Mouse (Mus musculus) megakaryocyte, embryonic 14.5 days (primary cell): Measurements from ENCODE around the gene Zbtb9. TPM values are rescaled to one million over a fixed set of nuclear protein-coding genes. Genes with fewer than 3 reads are reported as not detected.

Experiments used
- H3K27me3 ChIP-seq: replicated peaks from 2 replicates; pipeline ENCODE3; 2012; ENCODE audit warnings: inconsistent platforms
- H3K36me3 ChIP-seq: replicated peaks from 2 replicates; pipeline ENCODE3; 2012; ENCODE audit warnings: low read length, inconsistent platforms, mixed read lengths
- H3K4me1 ChIP-seq: 2 replicates; pipeline ENCODE4 v1.6.1; 2012; ENCODE audit warnings: inconsistent platforms
- H3K4me3 ChIP-seq: replicated peaks from 2 replicates; pipeline ENCODE3; 2012; ENCODE audit warnings: moderate library complexity, mild to moderate bottlenecking, inconsistent platforms
- H3K9me3 ChIP-seq: 2 replicates; pipeline ENCODE4 v1.6.1; 2012; ENCODE audit warnings: inconsistent platforms
- FLI1 ChIP-seq: IDR thresholded peaks from 2 replicates; pipeline ENCODE4 v1.6.1; 2012; ENCODE audit warnings: low read length, inconsistent platforms, mixed read lengths
- GATA1 ChIP-seq: IDR thresholded peaks from 3 replicates; pipeline ENCODE4 v1.6.1; 2012; ENCODE audit warnings: mixed read lengths, low read length, inconsistent platforms, borderline replicate concordance
- polyA plus RNA-seq: library from polyadenylated mRNA; stranded (reverse); fragments of >175 nt; gene quantifications from 2 replicates; pipeline ENCODE4 v1.2.3, GENCODE M21; 2012; ENCODE audit warnings: low replicate concordance; ENCODE audit not compliant: insufficient read depth

The Zbtb9 gene
- polyA plus RNA-seq, 1 experiment, result 2.3 TPM

DNA sequence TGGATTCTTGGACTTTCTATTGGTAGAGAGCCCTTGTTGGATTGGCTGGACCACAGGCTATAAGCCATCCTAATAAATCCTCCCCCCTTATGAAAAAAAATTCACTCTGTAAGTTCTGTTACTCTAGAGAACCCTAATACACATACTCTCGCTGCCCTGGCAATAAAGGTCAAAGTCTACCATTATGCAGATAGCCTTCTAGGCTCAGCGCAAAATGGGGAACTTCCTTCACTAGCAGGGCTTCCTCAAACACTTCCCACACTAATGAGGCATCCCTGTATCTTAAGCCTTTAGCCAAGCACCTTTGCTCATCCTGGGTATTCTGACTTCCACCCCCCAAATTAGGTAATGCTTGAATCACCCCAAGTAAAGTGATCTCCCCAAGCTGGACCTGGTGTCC is 35.3 kb downstream of the Zbtb9 start:
- Histone ChIP-seq H3K36me3 (no peaks in the 10 kb centered on the region), H3K4me3 (no peak overlapping the region), H3K4me1 (peaks cover 38% of the 10 kb centered on the region), H3K27me3 (peaks cover 15% of the 10 kb centered on the region), H3K9me3 (peaks cover 6% of the 10 kb centered on the region; the same call in 1 of the 2 replicates)
- TF ChIP-seq FLI1 (no peak), GATA1 (no peak)

DNA sequence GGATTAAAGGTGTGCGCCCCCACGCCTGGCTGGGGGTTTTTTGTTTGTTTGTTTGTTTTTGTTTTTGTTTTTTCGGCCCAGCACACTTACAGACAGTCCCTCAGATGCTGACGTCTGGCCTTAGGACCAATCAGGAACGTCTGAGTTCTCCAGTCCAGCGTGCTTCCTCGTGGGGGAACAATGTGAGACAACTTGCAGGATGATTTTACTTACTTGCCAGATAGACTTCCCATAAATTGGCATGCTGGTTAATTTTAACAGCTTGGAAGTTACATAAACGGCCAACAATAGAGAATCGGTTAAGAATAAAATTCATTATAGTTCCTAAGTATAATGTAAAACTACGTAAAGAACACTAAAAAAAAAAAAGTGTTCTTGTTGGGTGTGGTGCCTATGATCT is 38.2 kb downstream of the Zbtb9 start:
- H3K36me3 ChIP-seq, result no peaks in the 10 kb centered on the region
- no peak overlapping the region for H3K4me3 ChIP-seq
- peaks cover 8% of the 10 kb centered on the region for H3K27me3 ChIP-seq
- TF ChIP-seq FLI1 (no peak), GATA1 (no peak)
- no peaks in the 10 kb centered on the region for H3K9me3 ChIP-seq
- peaks cover 31% of the 10 kb centered on the region for H3K4me1 ChIP-seq

DNA sequence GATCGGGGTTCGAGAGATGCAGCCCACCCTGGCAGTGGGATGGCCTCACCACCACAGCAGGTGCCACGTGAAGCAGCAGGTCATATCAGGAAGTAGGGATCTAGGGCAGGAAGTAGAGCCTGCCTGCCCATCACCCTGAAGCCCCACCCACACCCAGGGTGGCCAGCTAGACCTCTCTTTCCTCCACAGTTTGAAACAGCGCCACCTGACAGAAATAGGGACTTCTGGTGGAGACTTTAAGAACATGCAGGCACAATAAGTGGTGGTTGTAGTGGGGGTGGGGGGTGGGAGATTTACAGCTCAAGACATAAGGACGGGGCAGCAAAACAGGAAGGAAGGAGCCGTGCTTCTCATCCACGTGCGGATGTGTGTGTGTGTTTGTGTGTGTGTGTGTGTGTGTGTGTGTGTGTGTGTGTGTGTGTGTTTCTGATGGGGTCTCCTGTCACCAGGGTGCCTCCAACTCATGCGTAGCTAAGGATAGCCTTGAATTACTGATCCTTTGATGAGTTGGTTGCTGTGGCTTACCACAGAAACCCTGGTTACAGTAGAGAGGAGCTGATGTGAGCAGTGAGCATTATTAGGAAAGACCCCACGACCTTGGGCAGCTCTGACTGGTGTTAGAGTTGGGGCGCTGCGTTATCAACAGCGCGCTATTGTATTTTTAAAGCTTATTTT is 39.2 kb downstream of the Zbtb9 start:
- TF ChIP-seq GATA1 (no peak), FLI1 (no peak)
- H3K27me3 ChIP-seq, result peaks cover 8% of the 10 kb centered on the region
- peak overlapping the region; percentile 85 for H3K4me3 ChIP-seq

DNA sequence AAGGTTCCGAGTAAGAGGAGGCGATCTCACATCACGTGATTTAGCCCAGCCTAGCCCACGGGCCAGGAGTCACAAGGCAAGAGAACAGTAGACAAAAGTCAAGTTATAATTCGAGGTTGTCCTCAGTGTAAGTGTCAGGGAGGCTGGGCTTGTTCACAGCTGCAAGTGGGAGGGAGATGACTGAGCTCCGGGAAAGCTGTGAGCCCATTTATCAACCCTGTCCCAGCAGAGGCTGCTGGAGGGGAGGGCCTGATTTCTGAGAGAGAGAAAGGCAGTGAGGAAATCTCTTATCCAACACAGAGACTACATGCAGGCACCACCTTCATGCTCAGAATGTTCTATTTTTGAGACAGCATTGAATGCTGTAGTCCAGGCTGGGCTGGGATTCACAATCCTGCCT is 39.9 kb downstream of the Zbtb9 start:
- peaks cover 8% of the 10 kb centered on the region for H3K27me3 ChIP-seq
- no peaks in the 10 kb centered on the region for H3K36me3 ChIP-seq
- TF ChIP-seq FLI1 (no peak), GATA1 (no peak)
- no peaks in the 10 kb centered on the region for H3K9me3 ChIP-seq
- H3K4me3 ChIP-seq, result no peak overlapping the region
- peaks cover 29% of the 10 kb centered on the region for H3K4me1 ChIP-seq

More for the DNA sequence above, 39.2 kb downstream of the Zbtb9 start:
- Histone ChIP-seq H3K36me3 (no peaks in the 10 kb centered on the region), H3K4me1 (peaks cover 24% of the 10 kb centered on the region), H3K9me3 (no peaks in the 10 kb centered on the region)

DNA sequence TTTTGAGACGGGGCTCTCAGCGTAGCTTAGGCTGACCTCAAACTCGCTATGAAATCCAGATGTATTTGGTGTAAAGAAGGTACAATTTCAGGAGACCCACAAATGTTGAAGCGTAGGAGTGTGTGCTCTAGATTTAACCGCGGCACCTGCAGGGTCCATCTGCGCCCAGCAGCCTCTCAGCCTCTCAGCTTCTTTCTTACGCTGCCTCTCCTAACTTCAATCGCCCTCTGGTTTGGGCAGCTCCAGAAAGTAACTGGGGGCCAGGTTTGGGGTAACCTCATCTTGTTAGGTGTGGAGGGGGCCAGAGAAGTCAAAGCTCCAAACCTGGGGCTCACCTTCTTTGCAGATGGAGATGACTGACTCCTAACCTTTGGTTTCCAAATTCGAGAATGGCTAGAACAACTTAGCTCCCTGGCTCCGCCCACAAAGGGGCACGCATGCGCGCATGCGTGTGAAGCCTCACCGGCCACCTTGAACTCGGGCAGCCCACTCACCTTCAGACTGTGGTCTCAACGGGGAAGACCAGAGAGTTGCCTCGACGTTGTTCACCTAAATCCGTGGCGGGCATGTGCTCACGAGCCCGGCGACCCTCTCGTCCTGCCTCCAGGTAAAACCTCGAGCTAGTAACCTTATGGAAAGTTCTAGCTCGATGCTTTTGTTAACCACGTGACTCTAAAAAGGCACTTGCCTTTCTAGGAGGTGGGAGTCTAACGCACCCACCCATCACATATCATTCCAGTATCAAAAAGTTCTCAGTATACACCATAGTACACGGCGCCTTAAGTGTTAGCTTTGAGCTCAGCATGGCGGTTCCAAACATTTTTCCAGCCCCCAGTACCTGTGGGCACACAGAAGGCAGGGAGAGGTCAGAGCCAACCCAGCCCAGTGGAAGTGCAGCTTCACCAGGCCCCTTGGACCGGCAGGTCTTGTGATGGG is 44.9 kb downstream of the Zbtb9 start:
- Histone ChIP-seq H3K4me1 (peaks cover 21% of the 10 kb centered on the region), H3K4me3 (peak overlapping the region; percentile 94), H3K9me3 (no peaks in the 10 kb centered on the region), H3K27me3 (no peaks in the 10 kb centered on the region), H3K36me3 (peaks cover 35% of the 10 kb centered on the region)
- TF ChIP-seq GATA1 (no peak), FLI1 (no peak)

DNA sequence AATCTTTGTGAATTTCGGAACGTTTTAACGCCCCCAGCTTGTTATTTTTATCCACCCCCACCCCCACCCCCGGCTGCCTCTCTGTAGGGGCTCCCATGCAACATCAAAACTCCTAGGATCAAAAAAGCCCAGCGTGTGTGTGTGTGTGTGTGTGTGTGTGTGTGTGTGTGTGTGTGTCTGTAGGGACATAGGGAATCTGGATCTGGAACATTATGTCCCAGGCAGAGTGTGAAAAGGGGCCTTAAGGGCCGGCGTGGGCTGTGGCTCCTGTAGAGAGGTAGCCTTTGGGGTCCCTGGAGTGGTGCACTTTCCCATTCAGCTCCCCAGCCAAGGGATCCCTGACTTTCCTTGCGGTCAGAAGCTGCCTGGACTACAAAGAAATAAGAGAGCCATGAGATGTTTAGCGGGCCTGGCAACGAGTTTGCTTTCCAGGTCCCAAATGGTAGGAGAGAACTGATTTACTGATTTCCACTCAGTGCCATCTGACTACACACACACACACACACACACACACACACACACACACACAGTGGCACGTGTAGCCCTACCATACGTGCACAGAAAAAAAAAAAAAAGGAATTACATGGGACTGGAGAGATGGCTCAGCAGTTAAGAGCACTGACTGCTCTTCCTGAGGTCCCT is 45.7 kb downstream of the Zbtb9 start:
- Histone ChIP-seq H3K9me3 (no peaks in the 10 kb centered on the region), H3K4me3 (peak overlapping the region; percentile 94), H3K27me3 (no peaks in the 10 kb centered on the region), H3K36me3 (peaks cover 43% of the 10 kb centered on the region), H3K4me1 (peaks cover 21% of the 10 kb centered on the region)
- TF ChIP-seq FLI1 (no peak), GATA1 (no peak)

DNA sequence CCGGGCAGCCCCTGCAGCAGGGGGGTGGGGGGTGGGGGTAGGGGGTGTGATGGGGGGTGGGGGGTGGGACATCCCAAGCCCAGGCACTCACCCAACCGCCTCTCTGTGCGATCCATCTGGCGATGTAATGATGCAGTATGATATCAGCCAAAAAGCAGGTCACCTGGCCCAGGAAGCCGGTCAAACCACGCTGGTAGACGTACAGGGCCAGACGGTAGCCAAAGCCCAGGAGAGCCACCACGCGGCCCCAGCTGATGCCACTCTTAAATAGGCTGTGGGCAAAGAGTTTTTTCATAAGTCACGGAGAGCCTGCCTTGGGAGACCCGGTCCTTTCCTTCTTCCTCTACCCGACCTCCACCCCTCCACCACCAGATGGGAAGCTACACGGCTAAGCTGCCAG is 48.1 kb downstream of the Zbtb9 start:
- peaks cover 67% of the 10 kb centered on the region for H3K36me3 ChIP-seq

DNA sequence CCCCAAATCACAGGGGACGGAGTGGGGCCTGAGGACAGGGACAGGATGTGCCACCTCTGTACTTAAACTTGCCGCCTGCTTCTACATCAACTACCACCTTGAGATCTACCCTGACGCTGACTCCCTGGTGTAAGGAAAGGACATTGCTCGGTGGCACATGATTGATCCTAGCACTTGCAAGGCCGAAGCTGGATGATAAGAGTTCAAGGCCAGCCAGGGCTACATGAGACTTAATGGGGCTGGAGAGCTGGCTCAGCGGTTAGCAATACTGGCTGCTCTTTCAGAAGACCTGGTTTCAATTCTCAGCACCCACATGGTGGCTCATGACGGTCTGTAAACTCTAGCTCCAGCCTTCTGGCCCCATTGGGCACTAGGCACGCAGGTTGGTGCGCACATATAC is 48.8 kb downstream of the Zbtb9 start:
- Histone ChIP-seq H3K36me3 (peaks cover 72% of the 10 kb centered on the region), H3K4me1 (peaks cover 48% of the 10 kb centered on the region), H3K9me3 (no peaks in the 10 kb centered on the region), H3K27me3 (no peaks in the 10 kb centered on the region), H3K4me3 (no peak overlapping the region)
- TF ChIP-seq FLI1 (no peak), GATA1 (no peak)

More for the DNA sequence above, 48.1 kb downstream of the Zbtb9 start:
- H3K4me1 ChIP-seq, result peaks cover 41% of the 10 kb centered on the region
- H3K27me3 ChIP-seq, result no peaks in the 10 kb centered on the region
- no peak overlapping the region for H3K4me3 ChIP-seq
- no peak for TF ChIP-seq FLI1
- TF ChIP-seq GATA1, result no peak
- no peaks in the 10 kb centered on the region for H3K9me3 ChIP-seq

DNA sequence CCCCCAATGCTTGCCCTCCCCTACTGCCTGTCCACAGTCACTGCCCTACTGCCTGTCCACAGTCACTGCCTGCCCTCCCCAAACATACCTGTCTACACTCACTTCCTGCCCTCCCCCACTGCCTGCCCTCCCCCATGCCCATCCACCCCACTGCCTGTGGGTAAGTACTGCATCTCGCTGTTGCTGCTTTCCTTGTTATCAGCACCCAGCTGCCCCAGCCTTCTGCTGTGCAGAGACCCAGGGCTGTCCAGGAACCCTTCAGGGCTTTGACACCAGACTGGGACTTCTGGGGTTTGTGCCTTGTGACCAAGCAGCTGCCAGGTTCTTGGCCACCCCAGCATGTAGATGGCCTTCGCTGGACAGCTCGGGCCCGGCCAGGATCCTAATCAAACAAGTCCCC is 50.4 kb downstream of the Zbtb9 start:
- TF ChIP-seq GATA1 (no peak), FLI1 (no peak)
- Histone ChIP-seq H3K4me3 (no peak overlapping the region), H3K36me3 (peaks cover 72% of the 10 kb centered on the region), H3K4me1 (peaks cover 51% of the 10 kb centered on the region), H3K27me3 (no peaks in the 10 kb centered on the region), H3K9me3 (no peaks in the 10 kb centered on the region)
